Mouse (Mus musculus): Measurements from ENCODE around the gene Ube2e3. TPM values are rescaled to one million over a fixed set of nuclear protein-coding genes. Genes with fewer than 3 reads are reported as not detected.

The Ube2e3 gene
- polyA plus RNA-seq, 1 experiment from 2014 or later: 134 TPM

DNA sequence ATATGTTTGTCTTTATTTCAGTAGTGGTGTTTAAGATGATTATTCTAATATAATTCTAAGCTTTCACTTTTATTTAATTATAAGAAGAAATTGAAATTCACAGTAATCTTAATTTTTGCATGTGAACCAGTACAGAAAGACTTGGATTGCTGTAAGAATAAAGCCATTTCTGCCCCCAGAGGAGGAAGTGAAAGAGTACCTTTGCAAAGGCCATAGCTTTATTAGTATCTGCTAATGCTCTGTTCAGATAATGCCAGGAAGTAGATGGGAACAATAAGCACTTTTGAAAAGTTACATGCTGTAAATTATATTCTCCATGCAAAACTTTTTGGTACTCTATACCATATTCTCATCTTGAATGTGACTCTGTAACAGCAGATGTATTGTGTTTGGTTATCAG, 8.1 kb downstream of the Ube2e3 start:
- H3K9ac ChIP-seq (ENCODE audit: low read depth, low read length): no peak overlapping the region
- no peak for ATAC-seq (replicated peaks; ENCODE audit: low FRiP score, low read depth)
- H3K4me3 ChIP-seq (replicated peaks; ENCODE audit: low read depth, low read length): no peak overlapping the region
- H3K27me3 ChIP-seq (ENCODE audit: insufficient read depth, low read length): no peaks in the 10 kb centered on the region
- H3K27ac ChIP-seq: no peak overlapping the region
- no peak for TF ChIP-seq CTCF (IDR thresholded peaks at IDR 0.05; ENCODE audit: low read depth)
- no peaks in the 10 kb centered on the region for H3K9me3 ChIP-seq (replicated peaks; ENCODE audit: low read length)
- no peak overlapping the region for H3K4me2 ChIP-seq (ENCODE audit: low read length)
- no peaks in the 10 kb centered on the region for H3K36me3 ChIP-seq (ENCODE audit: insufficient read depth, low read length)
- DNase-seq (ENCODE audit: low spot score): no peak
- H3K4me1 ChIP-seq (replicated peaks; ENCODE audit: insufficient read depth, low read length): peaks cover 11% of the 10 kb centered on the region

DNA sequence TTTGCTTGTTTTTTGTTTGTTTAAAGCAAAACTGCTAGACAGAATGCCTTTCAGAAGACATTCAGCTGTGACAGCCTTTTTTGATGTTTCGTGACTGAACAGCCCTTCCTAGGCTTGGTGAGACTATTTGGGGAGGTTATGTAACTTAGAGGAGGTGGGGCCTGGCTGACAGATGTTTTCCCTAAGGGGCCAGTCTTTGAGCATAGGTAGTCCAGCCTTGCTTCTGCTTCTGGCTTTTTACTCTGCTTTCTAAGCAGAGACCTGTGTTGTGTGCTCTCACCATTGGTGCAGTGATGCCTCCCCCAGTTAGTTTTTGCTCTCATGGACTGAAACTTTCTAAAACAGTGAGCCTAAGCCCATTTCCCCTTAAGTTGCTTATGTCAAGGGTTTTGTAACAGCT, 14.1 kb downstream of the Ube2e3 start:
- H3K4me1 ChIP-seq (replicated peaks; ENCODE audit: insufficient read depth, low read length): no peaks in the 10 kb centered on the region; the same call in 1 of the 2 replicates
- TF ChIP-seq CTCF (IDR thresholded peaks at IDR 0.05; ENCODE audit: low read depth): no peak
- no peak for DNase-seq (ENCODE audit: low spot score)
- H3K27ac ChIP-seq: no peak overlapping the region
- H3K9me3 ChIP-seq (replicated peaks; ENCODE audit: low read length): no peaks in the 10 kb centered on the region
- ATAC-seq (replicated peaks; ENCODE audit: low FRiP score, low read depth): no peak
- H3K4me2 ChIP-seq (ENCODE audit: low read length): no peak overlapping the region
- no peaks in the 10 kb centered on the region for H3K36me3 ChIP-seq (ENCODE audit: insufficient read depth, low read length)
- WGBS: 71% methylated on average over 1 of the region's 1 CpGs
- no peak overlapping the region for H3K4me3 ChIP-seq (replicated peaks; ENCODE audit: low read depth, low read length)
- no peaks in the 10 kb centered on the region for H3K27me3 ChIP-seq (ENCODE audit: insufficient read depth, low read length)
- no peak overlapping the region for H3K9ac ChIP-seq (ENCODE audit: low read depth, low read length)

DNA sequence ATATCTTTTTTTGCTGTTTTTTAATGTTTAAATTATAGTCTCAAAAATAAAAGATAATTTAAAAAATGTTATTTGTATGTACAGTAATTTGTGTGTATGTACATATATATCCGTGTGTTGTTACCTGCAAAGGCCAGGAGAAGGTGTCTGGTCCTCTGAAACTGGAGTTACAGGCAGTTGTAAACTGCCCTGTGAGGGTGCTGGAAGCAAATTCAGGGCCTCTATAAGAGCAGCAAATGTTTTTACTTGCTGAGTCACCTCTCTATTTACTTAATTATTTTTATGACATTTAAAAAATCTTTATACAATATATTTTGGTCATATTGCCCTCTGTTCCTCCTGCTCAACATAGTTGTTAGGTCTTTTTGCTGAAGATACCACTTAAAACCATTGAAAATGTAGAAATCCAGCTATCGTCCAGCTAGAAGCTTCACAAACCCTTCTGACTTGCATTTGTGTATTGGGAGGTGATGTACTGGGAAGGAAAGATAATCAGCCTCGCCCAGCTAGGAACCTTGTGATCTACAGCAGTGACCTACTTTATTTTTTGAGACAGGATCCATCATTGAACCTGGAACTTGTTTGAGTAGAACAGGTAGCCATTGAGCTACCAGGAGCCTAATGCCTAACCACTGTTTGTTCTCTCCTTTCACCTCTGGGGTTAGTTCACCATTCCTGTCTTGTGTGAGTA, 15.0 kb downstream of the Ube2e3 start:
- ATAC-seq (replicated peaks; ENCODE audit: low FRiP score, low read depth): no peak
- Histone ChIP-seq H3K9ac (ENCODE audit: low read depth, low read length) (no peak overlapping the region), H3K27me3 (ENCODE audit: insufficient read depth, low read length) (no peaks in the 10 kb centered on the region), H3K36me3 (ENCODE audit: insufficient read depth, low read length) (no peaks in the 10 kb centered on the region), H3K9me3 (replicated peaks; ENCODE audit: low read length) (no peaks in the 10 kb centered on the region), H3K27ac (no peak overlapping the region), H3K4me3 (replicated peaks; ENCODE audit: low read depth, low read length) (no peak overlapping the region), H3K4me2 (ENCODE audit: low read length) (no peak overlapping the region), H3K4me1 (replicated peaks; ENCODE audit: insufficient read depth, low read length) (peaks cover under 1% of the 10 kb centered on the region; the same call in 1 of the 2 replicates)
- WGBS: 92% methylated on average over 3 of the region's 3 CpGs
- no peak for DNase-seq (ENCODE audit: low spot score)
- no peak for TF ChIP-seq CTCF (IDR thresholded peaks at IDR 0.05; ENCODE audit: low read depth)

DNA sequence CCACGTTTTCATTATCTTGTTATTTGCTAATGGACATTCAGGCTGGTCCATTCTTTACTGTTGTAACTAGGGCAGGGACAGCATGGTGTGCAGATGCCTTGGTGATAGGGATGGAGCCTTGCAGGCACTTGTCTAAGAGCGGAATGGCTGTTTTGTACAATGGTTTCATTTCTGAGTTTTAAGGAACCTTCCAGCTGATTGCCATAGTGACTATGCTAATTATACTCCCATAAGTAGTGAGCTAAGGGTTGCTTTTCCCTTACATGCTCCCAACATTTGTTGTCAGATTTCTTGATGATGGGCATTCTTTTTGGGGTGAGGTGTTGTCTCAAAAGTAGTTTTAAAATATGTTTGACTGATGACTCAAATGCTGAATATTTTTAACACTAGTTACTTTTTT, 18.5 kb downstream of the Ube2e3 start:
- Histone ChIP-seq H3K9ac (ENCODE audit: low read depth, low read length) (no peak overlapping the region), H3K9me3 (replicated peaks; ENCODE audit: low read length) (no peaks in the 10 kb centered on the region), H3K4me1 (replicated peaks; ENCODE audit: insufficient read depth, low read length) (peaks cover 4% of the 10 kb centered on the region; the same call in 1 of the 2 replicates), H3K36me3 (ENCODE audit: insufficient read depth, low read length) (no peaks in the 10 kb centered on the region), H3K4me2 (ENCODE audit: low read length) (no peak overlapping the region), H3K27ac (no peak overlapping the region), H3K4me3 (replicated peaks; ENCODE audit: low read depth, low read length) (no peak overlapping the region), H3K27me3 (ENCODE audit: insufficient read depth, low read length) (no peaks in the 10 kb centered on the region)
- DNase-seq (ENCODE audit: low spot score) (no peak), ATAC-seq (replicated peaks; ENCODE audit: low FRiP score, low read depth) (no peak)
- TF ChIP-seq CTCF (IDR thresholded peaks at IDR 0.05; ENCODE audit: low read depth): no peak
- 87% methylated on average over 2 of the region's 2 CpGs for WGBS

DNA sequence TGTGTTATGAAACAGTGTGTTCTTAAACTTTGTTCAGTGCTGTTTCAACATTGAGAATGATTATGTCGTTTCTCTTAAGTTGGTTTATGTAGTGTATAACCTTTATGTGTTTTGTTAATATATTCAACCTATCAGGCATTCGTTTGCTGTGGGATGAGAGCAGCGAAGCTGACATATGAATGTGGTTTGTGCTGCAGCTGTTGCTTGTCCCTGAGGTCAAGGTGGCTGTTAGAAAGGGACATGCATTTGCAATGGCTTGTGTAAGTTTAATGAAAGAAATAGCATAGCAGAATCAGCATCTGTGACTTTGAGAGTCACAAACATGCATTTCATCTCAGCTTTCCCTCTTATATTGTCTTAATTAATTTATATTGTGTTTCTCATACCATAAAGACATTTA, 20.3 kb downstream of the Ube2e3 start:
- whole genome bisulfite sequencing: 27% methylated on average over 3 of the region's 3 CpGs
- Histone ChIP-seq H3K4me2 (ENCODE audit: low read length) (no peak overlapping the region), H3K27ac (no peak overlapping the region), H3K36me3 (ENCODE audit: insufficient read depth, low read length) (no peaks in the 10 kb centered on the region), H3K4me3 (replicated peaks; ENCODE audit: low read depth, low read length) (no peak overlapping the region), H3K27me3 (ENCODE audit: insufficient read depth, low read length) (no peaks in the 10 kb centered on the region), H3K4me1 (replicated peaks; ENCODE audit: insufficient read depth, low read length) (peaks cover 4% of the 10 kb centered on the region; the same call in 1 of the 2 replicates), H3K9me3 (replicated peaks; ENCODE audit: low read length) (no peaks in the 10 kb centered on the region), H3K9ac (ENCODE audit: low read depth, low read length) (no peak overlapping the region)
- TF ChIP-seq CTCF (IDR thresholded peaks at IDR 0.05; ENCODE audit: low read depth): no peak
- DNase-seq (ENCODE audit: low spot score): peak; percentile 35
- ATAC-seq (replicated peaks; ENCODE audit: low FRiP score, low read depth): no peak

DNA sequence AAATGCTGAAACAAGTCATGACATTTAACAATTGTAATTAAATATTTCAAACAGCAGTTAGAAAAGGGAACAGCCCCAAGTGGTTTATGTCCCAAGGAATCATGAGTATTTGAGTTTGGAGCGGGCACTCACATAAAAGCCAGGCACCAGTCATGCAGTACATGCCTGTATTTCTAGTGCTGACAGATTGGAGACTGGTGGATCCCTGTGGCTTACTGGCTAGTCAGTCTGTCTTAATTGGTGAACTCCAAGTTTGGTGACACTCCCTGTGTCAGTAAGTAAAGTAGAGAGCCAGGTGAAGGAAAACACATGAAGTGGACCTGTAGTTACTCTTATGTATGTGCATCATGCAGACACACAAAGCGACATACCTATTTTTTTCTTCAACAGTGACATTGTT, 27.3 kb downstream of the Ube2e3 start:
- Histone ChIP-seq H3K4me2 (ENCODE audit: low read length) (no peak overlapping the region), H3K27me3 (ENCODE audit: insufficient read depth, low read length) (no peaks in the 10 kb centered on the region), H3K27ac (no peak overlapping the region), H3K9ac (ENCODE audit: low read depth, low read length) (no peak overlapping the region), H3K4me1 (replicated peaks; ENCODE audit: insufficient read depth, low read length) (no peaks in the 10 kb centered on the region), H3K4me3 (replicated peaks; ENCODE audit: low read depth, low read length) (no peak overlapping the region), H3K9me3 (replicated peaks; ENCODE audit: low read length) (no peaks in the 10 kb centered on the region), H3K36me3 (ENCODE audit: insufficient read depth, low read length) (no peaks in the 10 kb centered on the region)
- 73% methylated on average over 2 of the region's 2 CpGs for WGBS
- TF ChIP-seq CTCF (IDR thresholded peaks at IDR 0.05; ENCODE audit: low read depth): no peak
- ATAC-seq (replicated peaks; ENCODE audit: low FRiP score, low read depth) (no peak), DNase-seq (ENCODE audit: low spot score) (no peak)

DNA sequence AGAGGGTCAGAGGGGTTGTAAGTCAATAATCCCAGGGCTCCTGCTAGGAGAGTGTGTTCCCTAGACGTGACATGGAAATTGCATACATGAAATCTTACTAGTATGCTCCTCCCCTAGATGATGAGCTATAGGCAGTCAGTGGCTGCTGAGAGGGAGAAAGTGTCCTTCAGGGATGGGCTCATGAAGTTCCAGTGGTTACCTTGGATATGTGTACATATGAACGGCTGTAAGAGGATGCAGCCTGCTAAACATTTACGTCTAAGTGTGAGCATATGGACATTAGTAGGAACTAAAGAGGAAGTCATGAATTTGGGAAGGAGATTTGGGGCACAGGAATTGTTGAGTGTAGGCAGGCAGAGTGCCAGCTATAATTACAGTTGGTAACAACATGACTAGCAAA, 38.0 kb downstream of the Ube2e3 start:
- no peak for DNase-seq (ENCODE audit: low spot score)
- Histone ChIP-seq H3K4me3 (replicated peaks; ENCODE audit: low read depth, low read length) (no peak overlapping the region), H3K27ac (no peak overlapping the region), H3K4me2 (ENCODE audit: low read length) (no peak overlapping the region), H3K9ac (ENCODE audit: low read depth, low read length) (no peak overlapping the region), H3K9me3 (replicated peaks; ENCODE audit: low read length) (no peaks in the 10 kb centered on the region), H3K4me1 (replicated peaks; ENCODE audit: insufficient read depth, low read length) (peaks cover 4% of the 10 kb centered on the region; the same call in 1 of the 2 replicates), H3K36me3 (ENCODE audit: insufficient read depth, low read length) (no peaks in the 10 kb centered on the region), H3K27me3 (ENCODE audit: insufficient read depth, low read length) (no peaks in the 10 kb centered on the region)
- TF ChIP-seq CTCF (IDR thresholded peaks at IDR 0.05; ENCODE audit: low read depth): no peak
- 51% methylated on average over 3 of the region's 3 CpGs for WGBS
- ATAC-seq (replicated peaks; ENCODE audit: low FRiP score, low read depth): no peak

All from kidney, postnatal 0 days (tissue).